9 mouse cellular contexts compared by ENCODE assay signal in the genomic region with DNA sequence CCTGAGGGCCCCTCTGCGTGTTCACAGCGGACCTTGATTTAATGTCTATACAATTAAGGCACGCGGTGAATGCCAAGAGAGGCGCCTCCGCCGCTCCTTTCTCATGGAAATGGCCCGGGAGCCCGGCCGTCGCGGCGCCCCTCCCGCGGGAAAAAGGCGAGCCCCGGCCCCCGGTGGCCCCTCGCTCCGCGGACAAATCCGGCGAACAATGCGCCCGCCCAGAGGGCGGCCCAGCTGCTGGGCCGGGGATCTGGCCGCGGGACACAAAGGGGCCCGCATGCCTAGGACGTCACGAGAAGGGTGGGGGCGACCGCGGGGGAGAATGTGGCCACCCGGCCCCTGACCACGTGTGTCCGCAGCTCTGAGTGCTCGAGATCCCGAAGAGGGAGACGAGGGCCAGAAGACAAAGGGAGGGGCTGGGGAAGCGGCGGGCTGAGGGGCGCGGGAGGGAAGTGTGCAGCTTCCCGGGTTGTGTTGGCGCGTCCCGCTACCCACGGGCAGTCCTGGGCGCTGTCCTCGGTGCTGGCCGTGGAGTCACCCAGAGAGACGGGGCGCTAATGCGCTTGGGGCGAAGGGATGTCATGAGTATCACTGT. TPM values are rescaled to one million over a fixed set of nuclear protein-coding genes. Genes with fewer than 3 reads are reported as not detected.
DNase-seq lines count a peak whose midpoint lies in the region; ATAC-seq and TF ChIP-seq lines count a peak whose summit lies in the region.
"Had no signal": no experiment of that assay in that cellular context is flagged by ENCODE, and none has a peak within 500 bp of the region (broad histone marks: within the 10 kb centered on the region; RNA-seq: fewer than 3 reads in every experiment).

No protein-coding gene starts in this region.

- H3K27me3 ChIP-seq in heart, postnatal 0 days (ENCODE audit: control insufficient read depth, insufficient read depth, low read length) = peaks cover 85% of the 10 kb centered on the region
- peaks cover 81% of the 10 kb centered on the region for H3K27me3 ChIP-seq in lung, embryonic 15.5 days

- peak overlapping the region; percentile 54 for H3K4me3 ChIP-seq in heart, postnatal 0 days (ENCODE audit: low read depth, low read length)
- peak overlapping the region; percentile 81 for H3K4me3 ChIP-seq in layer of hippocampus, adult 2 months
- peak overlapping the region; percentile 39 for H3K4me3 ChIP-seq in lung, embryonic 15.5 days

- H3K27ac ChIP-seq in heart, postnatal 0 days (ENCODE audit: low read depth) = no peak overlapping the region
- H3K27ac ChIP-seq in layer of hippocampus, adult 2 months = peak overlapping the region; percentile 99
- H3K27ac ChIP-seq in lung, embryonic 15.5 days = no peak overlapping the region
- H3K27ac ChIP-seq: macrophage had no signal

- H3K9ac ChIP-seq in heart, postnatal 0 days (replicated peaks; ENCODE audit: low read depth, low read length) = no peak overlapping the region
- H3K9ac ChIP-seq in lung, embryonic 15.5 days = no peak overlapping the region

- no peak for TF ChIP-seq CTCF in heart, postnatal 0 days (IDR thresholded peaks at IDR 0.05; ENCODE audit: low read depth)
- TF ChIP-seq CTCF in layer of hippocampus, adult 2 months (conservative IDR thresholded peaks at IDR 0.05) = no peak

- H3K4me2 ChIP-seq in heart, postnatal 0 days (ENCODE audit: low read depth, low read length) = peak overlapping the region; percentile 74
- H3K4me2 ChIP-seq in lung, embryonic 15.5 days = peak overlapping the region; percentile 74

- under 1% methylated on average over 56 of the region's 57 CpGs for WGBS in heart, postnatal 0 days
- under 1% methylated on average over 52 of the region's 57 CpGs for WGBS in lung, embryonic 15.5 days

- no peaks in the 10 kb centered on the region for H3K36me3 ChIP-seq in heart, postnatal 0 days (replicated peaks; ENCODE audit: control insufficient read depth, insufficient read depth, low read length)
- no peaks in the 10 kb centered on the region for H3K36me3 ChIP-seq in lung, embryonic 15.5 days

- ATAC-seq in common myeloid progenitor, adult 5-6 weeks (replicated peaks; ENCODE audit: low read depth, poor library complexity, severe bottlenecking) = peak; percentile 68
- ATAC-seq in heart, postnatal 0 days (ENCODE audit: insufficient read depth, low read depth) = peak; percentile 28; the same call in 1 of the 2 replicates
- peak; percentile 13; the same call in 1 of the 2 replicates for ATAC-seq in lung, embryonic 15.5 days (ENCODE audit: borderline replicate concordance, extremely low read depth, low FRiP score, low TSS enrichment)
- ATAC-seq in inflammation-experienced regulatory T-cells, adult 6 months = no peak

- DNase-seq in right cerebral cortex, adult 18-20 months = peak; percentile 45
- DNase-seq in right cerebral cortex, postnatal 36 days (ENCODE audit: low spot score in 2 of 2) = no peak
- DNase-seq in heart, postnatal 0 days (ENCODE audit: low spot score) = no peak
- peak in 1 of 2 experiments; percentile 41 for DNase-seq in layer of hippocampus, adult 2 months (ENCODE audit: low spot score in 2 of 2)
- DNase-seq in retina, postnatal 1 day = peak; percentile 89

- H3K9me3 ChIP-seq in heart, postnatal 0 days (replicated peaks; ENCODE audit: control insufficient read depth, low read length) = no peaks in the 10 kb centered on the region
- H3K9me3 ChIP-seq in lung, embryonic 15.5 days = no peaks in the 10 kb centered on the region

- TF ChIP-seq EP300 in heart, postnatal 0 days (IDR thresholded peaks at IDR 0.05; ENCODE audit: low read depth) = no peak

- H3K4me1 ChIP-seq in heart, postnatal 0 days (ENCODE audit: control insufficient read depth, insufficient read depth) = no peaks in the 10 kb centered on the region
- H3K4me1 ChIP-seq in lung, embryonic 15.5 days = peaks cover 29% of the 10 kb centered on the region

RNA-seq across cellular contexts. Expression of gene Ythdf1, which starts 26.6 kb away (rescaled TPM):
- total RNA-seq in common myeloid progenitor, adult 5-6 weeks (2017) = 34.4 and 41.8 TPM in 2 replicates
- total RNA-seq in heart, postnatal 0 days (2014; rRNA removed; ENCODE audit: low replicate concordance) = 15.8 and 51.0 TPM in 2 replicates
- 27.1 and 27.7 TPM in 2 replicates for polyA plus RNA-seq in heart, postnatal 0 days (2015; fragmentation: Nextera tagmentation; extraction: Ambion mirVana)
- total RNA-seq in layer of hippocampus, adult 2 months (2021) = 10 to 100 TPM; 54.1 to 54.2 TPM
- polyA plus RNA-seq in lung, embryonic 15.5 days (2015; fragmentation: Nextera tagmentation; extraction: Ambion mirVana) = 54.7 and 58.1 TPM in 2 replicates
- polyA plus RNA-seq in inflammation-experienced regulatory T-cells, adult 6 months (2017; shearing (Covaris generic)) = 10 to 100 TPM in 2 of 3 experiments, 1 to 10 TPM in 1; 8.7 to 13.0 (median 10.2) TPM

RNA-seq across cellular contexts. Expression of gene Birc7, which starts 34.7 kb away (rescaled TPM):
- not detected in 2 replicates for total RNA-seq in common myeloid progenitor, adult 5-6 weeks (2017)
- total RNA-seq in heart, postnatal 0 days (2014; rRNA removed; ENCODE audit: low replicate concordance) = 0.84 TPM in 1 of 2 replicates, not detected in the other
- polyA plus RNA-seq in heart, postnatal 0 days (2015; fragmentation: Nextera tagmentation; extraction: Ambion mirVana) = 0.07 and 0.10 TPM in 2 replicates
- not detected for total RNA-seq in layer of hippocampus, adult 2 months (2021)
- polyA plus RNA-seq in lung, embryonic 15.5 days (2015; fragmentation: Nextera tagmentation; extraction: Ambion mirVana) = 0.12 TPM in 1 of 2 replicates, not detected in the other
- not detected for polyA plus RNA-seq in inflammation-experienced regulatory T-cells, adult 6 months (2017; shearing (Covaris generic))
- polyA plus RNA-seq: macrophage had no signal

Comparison
In these comparisons a context has a peak if more than half of its experiments do, and no peak if none do; other contexts are left out.
1. DNase-seq: peak in right cerebral cortex, adult 18-20 months (single experiment) and retina, postnatal 1 day (single experiment); none in right cerebral cortex, postnatal 36 days (0 of 2) and heart, postnatal 0 days (single experiment).
2. Peak in every context shown above with its lines, with median percentiles within 50 percentile points of each other: H3K4me3 ChIP-seq.